Mouse (Mus musculus) hindbrain, embryonic 10.5 days (tissue): ENCODE results near the gene Nae1. TPM values are rescaled to one million over a fixed set of nuclear protein-coding genes. Genes with fewer than 3 reads are reported as not detected.

Source experiments
- DNase-seq: peaks from one replicate; pipeline ENCODE4 v3.0.0-alpha.2; 2017; ENCODE audit warnings: low spot score
- H3K27ac ChIP-seq: fragments of 300-500 bp; sonication (generic); 2 replicates; pipeline ENCODE4 v1.5.1; 2016; ENCODE audit warnings: mild to moderate bottlenecking, moderate library complexity
- H3K27me3 ChIP-seq: fragments of 300-500 bp; sonication (generic); 2 replicates; pipeline ENCODE4 v1.6.1; 2016; ENCODE audit warnings: mild to moderate bottlenecking; ENCODE audit not compliant: poor library complexity, insufficient read depth, severe bottlenecking
- H3K36me3 ChIP-seq: fragments of 300-500 bp; sonication (generic); 2 replicates; pipeline ENCODE4 v1.6.1; 2016; ENCODE audit warnings: mild to moderate bottlenecking, moderate library complexity
- H3K4me1 ChIP-seq: fragments of 300-500 bp; sonication (generic); replicated peaks from 2 replicates; pipeline ENCODE4 v1.6.1; 2016; ENCODE audit warnings: mild to moderate bottlenecking
- H3K4me3 ChIP-seq: fragments of 300-500 bp; sonication (generic); 2 replicates; pipeline ENCODE4 v1.5.1; 2016; ENCODE audit warnings: mild to moderate bottlenecking, moderate library complexity
- H3K9me3 ChIP-seq: fragments of 300-500 bp; sonication (generic); 2 replicates; pipeline ENCODE4 v1.6.1; 2016; ENCODE audit warnings: mild to moderate bottlenecking, moderate library complexity
- WGBS: fragments of 180-500 bp; shearing (Covaris S2); methylation state at CpG from one replicate; pipeline ENCODE4 v1.1.7; 2016; 5-methylcytosine and 5-hydroxymethylcytosine counted together
- polyA plus RNA-seq: library from polyadenylated mRNA; unstranded; fragments of >200 nt; fragmentation: Nextera tagmentation; extraction: Ambion mirVana; gene quantifications from 2 replicates; pipeline ENCODE4 v1.2.1, GENCODE M21; 2016

The Nae1 gene
- polyA plus RNA-seq, 1 experiment from 2014 or later = 121 TPM

DNA sequence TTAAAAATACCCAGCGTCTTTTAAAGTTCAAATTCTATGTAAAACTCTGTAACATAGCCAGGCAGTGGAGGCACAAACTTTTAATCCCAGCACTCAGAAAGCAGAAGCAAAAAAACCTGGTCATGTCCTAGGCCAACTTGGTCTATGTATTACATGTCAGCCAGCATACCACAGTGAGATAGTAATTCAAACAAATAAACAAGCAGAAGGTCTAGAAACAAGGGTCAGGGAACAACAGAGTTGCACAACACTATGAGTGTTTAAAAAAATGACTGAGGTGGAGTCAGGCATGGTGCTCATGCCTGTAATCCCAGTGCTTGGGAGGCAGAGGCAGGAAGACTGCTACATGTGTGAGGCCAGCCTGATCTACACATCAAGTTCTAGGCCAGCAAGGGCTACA, 55.3 kb downstream of the Nae1 start:
- H3K4me3 ChIP-seq = no peak overlapping the region

DNA sequence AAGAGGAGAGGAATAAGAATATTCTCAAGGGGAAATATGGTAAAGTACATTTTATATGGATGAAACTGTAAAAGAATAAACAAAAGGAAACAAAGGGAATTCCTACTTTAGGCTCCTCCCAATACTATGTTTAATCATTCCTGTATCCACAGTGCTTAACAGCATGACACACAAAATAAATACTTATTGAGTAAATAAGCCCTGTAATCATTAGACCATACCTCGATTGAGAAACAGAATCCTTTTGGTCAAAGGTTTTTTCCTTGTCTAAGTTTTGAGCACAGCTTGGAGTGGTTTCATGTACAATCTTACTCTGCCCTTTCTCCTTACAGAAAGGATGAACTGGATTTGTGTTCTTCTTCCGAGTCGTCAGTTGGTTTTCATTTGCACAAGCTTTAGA, 62.0 kb downstream of the Nae1 start:
- Histone ChIP-seq H3K4me3 (no peak overlapping the region), H3K36me3 (no peaks in the 10 kb centered on the region), H3K27me3 (no peaks in the 10 kb centered on the region), H3K9me3 (no peaks in the 10 kb centered on the region), H3K4me1 (no peaks in the 10 kb centered on the region), H3K27ac (no peak overlapping the region)
- WGBS = 84% methylated on average over 3 of the region's 3 CpGs
- DNase-seq = no peak

More for the DNA sequence above, 55.3 kb downstream of the Nae1 start:
- H3K27ac ChIP-seq = no peak overlapping the region
- no peak for DNase-seq
- H3K36me3 ChIP-seq = no peaks in the 10 kb centered on the region
- no peaks in the 10 kb centered on the region for H3K4me1 ChIP-seq
- 67% methylated on average over 1 of the region's 1 CpGs for WGBS
- H3K9me3 ChIP-seq = no peaks in the 10 kb centered on the region
- H3K27me3 ChIP-seq = no peaks in the 10 kb centered on the region

DNA sequence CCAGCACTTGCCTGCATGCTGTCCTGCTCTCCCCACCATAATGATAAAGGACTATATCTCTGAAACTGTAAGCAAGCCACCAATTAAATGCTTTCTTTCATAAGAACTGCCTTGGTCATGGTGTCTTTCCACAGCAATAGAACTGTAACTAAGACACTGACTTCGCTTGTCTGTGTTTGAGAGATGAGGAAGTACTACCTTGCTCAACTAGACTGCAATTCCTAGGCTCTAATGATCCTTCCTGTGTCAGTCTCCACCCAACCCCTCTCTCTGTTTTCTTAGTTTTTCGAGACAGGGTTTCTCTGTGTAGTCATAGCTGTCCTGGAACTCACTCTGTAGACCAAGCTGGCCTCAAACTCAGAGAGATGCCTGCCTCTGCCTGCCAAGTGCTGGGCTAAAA, 67.0 kb downstream of the Nae1 start:
- no peak overlapping the region for H3K4me3 ChIP-seq
- H3K9me3 ChIP-seq = no peaks in the 10 kb centered on the region
- H3K4me1 ChIP-seq = no peaks in the 10 kb centered on the region
- DNase-seq = no peak
- WGBS = 82% methylated on average over 2 of the region's 2 CpGs
- H3K36me3 ChIP-seq = no peaks in the 10 kb centered on the region
- no peak overlapping the region for H3K27ac ChIP-seq
- no peaks in the 10 kb centered on the region for H3K27me3 ChIP-seq

Other genes with a start within 250 kb of the Nae1 start
- gene Cmtm2a, start 241.5 kb downstream of the Nae1 start, polyA plus RNA-seq = not detected in 2 replicates
- gene Gm45711, start 224.6 kb downstream of the Nae1 start, polyA plus RNA-seq = not detected in 2 replicates
- not detected in 2 replicates for gene Cmtm1, start 224.5 kb downstream of the Nae1 start, polyA plus RNA-seq
- gene Gm11020, start 213.1 kb downstream of the Nae1 start, polyA plus RNA-seq = not detected in 2 replicates
- gene Cmtm2b, start 212.4 kb downstream of the Nae1 start, polyA plus RNA-seq = not detected in 2 replicates
- 76.5 and 83.1 TPM in 2 replicates for gene Cmtm3, start 195.2 kb downstream of the Nae1 start, polyA plus RNA-seq
- 1.9 TPM in 2 replicates for gene Cmtm4, start 138.8 kb downstream of the Nae1 start, polyA plus RNA-seq
- 80.8 and 81.0 TPM in 2 replicates for gene Dync1li2, start 91.6 kb downstream of the Nae1 start, polyA plus RNA-seq
- gene Terb1, start 24.7 kb downstream of the Nae1 start, polyA plus RNA-seq = 0.12 and 0.29 TPM in 2 replicates
- 0.90 and 1.4 TPM in 2 replicates for gene Car7, start 52 bp upstream of the Nae1 start, polyA plus RNA-seq
- gene Pdp2, start 56.8 kb upstream of the Nae1 start, polyA plus RNA-seq = 12.7 and 13.3 TPM in 2 replicates
- gene Cdh16, start 89.8 kb upstream of the Nae1 start, polyA plus RNA-seq = not detected in 2 replicates
- gene Rrad, start 96.7 kb upstream of the Nae1 start, polyA plus RNA-seq = 1.2 and 1.5 TPM in 2 replicates
- gene Ciao2b, start 107.3 kb upstream of the Nae1 start, polyA plus RNA-seq = 111 and 121 TPM in 2 replicates
- not detected in 2 replicates for gene Ces2a, start 199.4 kb upstream of the Nae1 start, polyA plus RNA-seq